Mouse (Mus musculus): Measurements from ENCODE around the gene Tdp1. TPM values are rescaled to one million over a fixed set of nuclear protein-coding genes. Genes with fewer than 3 reads are reported as not detected.

Tdp1 gene
- polyA plus RNA-seq, 3 experiments from 2014 or later: 18.1 to 25.6 (median 23.3) TPM

- ATAC-seq: no peak
Measured at GRCm38 (mm10) chr12:99898248-99898870, 14.0 kb downstream of the Tdp1 start.

- peak; percentile 43 for ATAC-seq
Measured at GRCm38 (mm10) chr12:99899991-99900390, 15.7 kb downstream of the Tdp1 start.

- ATAC-seq: no peak
Measured at GRCm38 (mm10) chr12:99901973-99902866, 17.9 kb downstream of the Tdp1 start.

- no peak for ATAC-seq
Measured at GRCm38 (mm10) chr12:99902867-99903370, 18.6 kb downstream of the Tdp1 start.

- no peak for ATAC-seq
Measured at GRCm38 (mm10) chr12:99904537-99904936, 20.2 kb downstream of the Tdp1 start.

- no peak for ATAC-seq
Measured at GRCm38 (mm10) chr12:99911466-99911865, 27.1 kb downstream of the Tdp1 start.

GRCm38 (mm10) chr12:99917800-99918427 lies 33.6 kb downstream of the Tdp1 start:
- ATAC-seq: no peak

GRCm38 (mm10) chr12:99919636-99920035 lies 35.3 kb downstream of the Tdp1 start:
- ATAC-seq: no peak

GRCm38 (mm10) chr12:99921045-99921444 lies 36.7 kb downstream of the Tdp1 start:
- ATAC-seq: no peak

- no peak for ATAC-seq
Measured at GRCm38 (mm10) chr12:99923131-99923606, 38.9 kb downstream of the Tdp1 start.

GRCm38 (mm10) chr12:99923703-99924102 lies 39.4 kb downstream of the Tdp1 start:
- no peak for ATAC-seq

- ATAC-seq: no peak
Measured at GRCm38 (mm10) chr12:99928311-99928710, 44.0 kb downstream of the Tdp1 start.

- ATAC-seq: no peak
Measured at GRCm38 (mm10) chr12:99929160-99929559, 44.8 kb downstream of the Tdp1 start.

GRCm38 (mm10) chr12:99932245-99932644 lies 47.9 kb downstream of the Tdp1 start:
- ATAC-seq: no peak

GRCm38 (mm10) chr12:99933630-99934029 lies 49.3 kb downstream of the Tdp1 start:
- no peak for ATAC-seq

GRCm38 (mm10) chr12:99935403-99935802 lies 51.1 kb downstream of the Tdp1 start:
- ATAC-seq: no peak

- ATAC-seq: no peak
Measured at GRCm38 (mm10) chr12:99938476-99938875, 54.2 kb downstream of the Tdp1 start.

GRCm38 (mm10) chr12:99939179-99939578 lies 54.9 kb downstream of the Tdp1 start:
- no peak for ATAC-seq

- ATAC-seq: no peak
Measured at GRCm38 (mm10) chr12:99940704-99941103, 56.4 kb downstream of the Tdp1 start.

- ATAC-seq: no peak
Measured at GRCm38 (mm10) chr12:99942441-99942840, 58.1 kb downstream of the Tdp1 start.

- ATAC-seq: no peak
Measured at GRCm38 (mm10) chr12:99952928-99953327, 68.6 kb downstream of the Tdp1 start.

GRCm38 (mm10) chr12:99956411-99956810 lies 72.1 kb downstream of the Tdp1 start:
- no peak for ATAC-seq
